Mouse (Mus musculus): ENCODE results near the gene Orc3.

Gene Orc3

GRCm38 (mm10) chr4:34614630-34615094 lies at the start of gene Orc3, which contains the start of gene Rars2:
Orc3 (minus strand) TSS chr4:34614944.
Rars2 (plus strand) TSS chr4:34614957.
- peak; percentile 91 for DNase-seq (ENCODE audit: low spot score)

GRCm38 (mm10) chr4:34661927-34662326 lies 47.2 kb upstream of the Orc3 start:
- no peak for DNase-seq (ENCODE audit: low spot score)

DNA sequence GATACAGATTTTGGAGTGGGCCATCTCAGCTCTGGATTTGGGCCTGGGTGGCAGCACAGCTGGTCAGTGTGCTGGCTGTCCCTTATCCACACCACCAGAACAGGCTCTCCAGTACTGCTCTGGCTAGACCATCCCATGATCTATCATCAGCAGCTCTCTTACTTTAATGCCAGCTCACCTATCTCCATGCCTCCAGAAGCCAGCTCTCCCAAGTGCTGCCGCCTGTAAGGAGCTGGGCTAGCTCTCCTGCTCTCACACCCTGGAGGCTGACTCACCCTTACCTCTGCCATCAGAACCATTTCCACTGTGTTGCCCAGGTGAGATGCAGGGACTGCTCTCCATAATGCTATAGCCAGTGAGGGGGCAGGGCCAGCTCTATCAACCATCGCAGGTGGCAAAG lies 46.8 kb upstream of the Orc3 start:
- no peak for DNase-seq (ENCODE audit: low spot score)

- DNase-seq (ENCODE audit: low spot score), result no peak
Observed at GRCm38 (mm10) chr4:34659012-34659411, 44.3 kb upstream of the Orc3 start.

DNA sequence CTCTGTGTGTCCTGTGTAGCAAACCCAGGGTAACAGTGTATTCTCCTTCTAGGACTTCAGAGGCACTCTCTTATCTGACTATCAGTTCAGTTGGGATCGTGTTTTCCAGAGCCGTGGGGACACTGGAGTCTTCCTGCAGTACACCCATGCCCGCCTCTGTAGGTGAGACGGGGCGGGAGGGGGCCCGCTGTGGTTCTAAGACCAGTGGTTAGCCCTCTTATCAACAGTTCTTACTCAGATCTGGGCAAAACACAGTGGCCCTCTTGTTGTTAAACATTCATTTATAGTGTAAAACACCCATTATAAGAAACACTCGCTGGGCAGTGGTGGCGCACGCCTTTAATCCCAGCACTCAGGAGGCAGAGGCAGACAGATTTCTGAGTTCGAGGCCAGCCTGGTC lies 41.4 kb upstream of the Orc3 start:
- DNase-seq (ENCODE audit: low spot score), result no peak

DNA sequence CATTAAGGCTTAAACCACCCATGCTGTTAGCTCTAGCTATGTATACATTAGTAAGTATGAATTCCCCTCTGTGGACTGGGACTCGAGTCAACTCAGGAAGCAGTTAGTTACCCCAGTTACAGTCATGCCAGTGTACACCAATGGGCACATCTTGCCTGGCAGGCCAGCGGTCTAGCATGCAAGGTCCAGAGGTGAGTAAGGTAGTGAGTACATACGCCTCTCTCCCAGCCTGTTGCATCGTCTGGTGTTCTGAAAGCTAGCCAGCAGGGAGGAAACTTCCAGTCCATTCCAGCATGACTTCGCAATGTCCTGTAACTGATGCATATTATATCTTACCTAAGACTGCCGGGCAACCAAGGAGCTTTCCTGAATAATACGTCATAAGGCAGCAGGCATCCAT lies 38.4 kb upstream of the Orc3 start:
- no peak for DNase-seq (ENCODE audit: low spot score)

GRCm38 (mm10) chr4:34644779-34645178 lies 30.0 kb upstream of the Orc3 start:
- DNase-seq (ENCODE audit: low spot score), result no peak

- DNase-seq (ENCODE audit: low spot score), result no peak
Observed at GRCm38 (mm10) chr4:34640731-34641130, 26.0 kb upstream of the Orc3 start.

DNA sequence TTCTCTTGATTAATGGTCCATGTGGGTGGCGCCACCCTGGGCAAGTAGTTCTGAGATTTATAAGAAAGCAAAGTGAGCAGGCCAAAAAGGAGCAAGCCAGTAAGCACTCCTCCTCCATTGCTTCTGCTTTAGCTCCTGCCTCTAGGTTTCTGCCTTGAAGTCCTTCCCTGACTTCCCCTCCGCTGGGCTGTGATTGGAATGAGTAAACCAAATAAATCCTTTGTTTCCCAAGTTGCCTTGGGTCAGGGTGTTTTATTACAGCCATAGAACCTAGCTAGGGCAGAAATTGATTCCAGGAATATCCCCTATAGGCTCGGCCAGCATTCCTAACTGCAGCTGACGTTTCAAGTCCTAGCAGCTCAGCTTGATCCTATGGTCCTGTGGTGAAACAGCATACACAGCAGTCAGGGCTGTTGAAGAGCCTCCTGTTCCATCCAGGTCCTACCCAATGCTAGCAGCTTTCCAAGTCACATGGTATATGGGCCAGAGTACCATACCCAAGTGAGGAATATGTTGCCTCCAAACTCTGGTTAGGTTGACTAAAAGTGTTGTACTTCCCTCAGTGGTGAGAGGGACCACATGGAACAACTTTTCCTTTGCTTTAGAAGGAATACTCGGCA lies 25.1 kb upstream of the Orc3 start:
- no peak for DNase-seq (ENCODE audit: low spot score)

DNA sequence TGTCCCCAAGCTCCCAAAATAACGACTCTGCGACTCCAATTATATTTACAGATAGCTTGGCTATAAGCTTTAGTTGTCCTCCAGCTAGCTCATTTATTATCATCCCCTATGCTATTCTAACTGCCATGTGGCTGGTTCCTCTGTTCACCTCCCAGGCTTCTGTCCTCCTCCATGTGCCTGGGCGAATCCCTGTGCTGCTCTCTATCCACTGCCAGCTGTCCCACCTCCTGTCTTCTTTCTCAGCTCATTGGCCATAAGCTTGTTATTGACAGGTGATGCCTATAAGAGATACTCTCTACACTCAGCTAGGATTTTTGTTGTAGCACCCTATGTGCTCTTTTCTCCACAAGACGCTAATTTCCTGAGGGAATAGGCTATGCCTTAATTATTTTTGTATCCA lies 23.1 kb upstream of the Orc3 start:
- no peak for DNase-seq (ENCODE audit: low spot score)

GRCm38 (mm10) chr4:34637386-34637785 lies 22.6 kb upstream of the Orc3 start:
- DNase-seq (ENCODE audit: low spot score), result no peak

GRCm38 (mm10) chr4:34636036-34636435 lies 21.3 kb upstream of the Orc3 start:
- DNase-seq (ENCODE audit: low spot score), result no peak

- no peak for DNase-seq (ENCODE audit: low spot score)
Observed at GRCm38 (mm10) chr4:34634129-34634528, 19.4 kb upstream of the Orc3 start.

GRCm38 (mm10) chr4:34629956-34630355 lies 15.2 kb upstream of the Orc3 start:
- DNase-seq (ENCODE audit: low spot score), result no peak

DNA sequence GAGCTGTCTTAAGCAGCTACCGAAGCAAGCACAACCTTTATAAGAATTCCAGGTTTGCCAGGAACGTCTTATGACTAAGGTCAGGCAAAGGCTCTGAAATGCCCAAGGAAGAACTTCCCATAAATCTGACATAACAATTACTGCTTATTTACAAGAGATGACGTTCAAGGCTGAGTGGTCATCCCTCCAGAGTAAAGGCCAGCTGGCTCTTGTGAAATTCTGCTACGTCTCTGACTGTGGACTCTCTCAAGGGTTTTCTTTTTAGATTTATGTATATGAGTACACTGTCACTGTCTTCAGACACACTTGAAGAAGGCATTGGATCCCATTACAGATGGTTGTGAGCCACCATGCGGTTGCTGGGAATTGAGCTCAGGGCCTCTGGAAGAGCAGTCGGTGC lies 11.7 kb upstream of the Orc3 start:
- no peak for DNase-seq (ENCODE audit: low spot score)

DNA sequence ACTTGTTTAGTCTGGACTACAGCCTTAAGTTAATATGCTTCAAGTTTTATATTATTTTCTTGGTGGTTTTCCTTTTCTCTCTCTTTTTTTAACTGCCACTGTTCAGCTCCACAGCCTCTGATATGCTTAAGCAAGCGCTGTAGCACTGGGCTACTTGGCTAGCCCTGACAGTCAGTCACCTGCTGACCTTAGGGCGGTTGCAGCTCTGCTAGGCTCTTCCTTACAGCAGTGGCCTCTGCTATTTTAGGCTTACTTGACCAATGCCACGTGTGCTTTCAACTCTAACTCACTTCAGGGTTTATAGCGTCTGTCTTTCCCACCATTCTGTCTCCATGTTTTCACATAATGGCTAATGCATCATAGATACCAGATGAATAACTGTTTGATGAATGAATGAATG lies 10.8 kb upstream of the Orc3 start:
- DNase-seq (ENCODE audit: low spot score), result no peak

DNA sequence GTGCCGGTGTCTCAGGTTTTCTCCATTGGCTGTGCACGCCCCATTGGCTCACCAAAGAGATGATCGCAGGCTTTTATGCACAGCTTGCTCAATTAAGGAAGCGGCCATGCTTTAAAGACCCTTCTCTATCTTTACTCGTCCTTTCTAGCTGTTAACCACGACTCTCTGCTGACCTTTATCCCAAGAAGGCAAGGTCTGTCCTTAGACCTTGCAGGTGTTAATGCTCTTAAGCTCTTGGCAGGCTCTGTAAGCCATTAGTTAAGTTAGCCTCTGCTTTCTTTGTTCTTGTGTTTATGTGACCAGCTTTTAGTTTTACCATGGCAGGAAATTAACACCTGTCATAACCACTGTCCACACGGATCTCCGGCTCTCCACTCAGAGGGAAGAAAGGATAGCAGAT lies 1.4 kb upstream of the Orc3 start:
- DNase-seq (ENCODE audit: low spot score), result no peak

- DNase-seq (ENCODE audit: low spot score), result no peak
Observed at GRCm38 (mm10) chr4:34615303-34615702, 559 bp upstream of the Orc3 start.

DNA sequence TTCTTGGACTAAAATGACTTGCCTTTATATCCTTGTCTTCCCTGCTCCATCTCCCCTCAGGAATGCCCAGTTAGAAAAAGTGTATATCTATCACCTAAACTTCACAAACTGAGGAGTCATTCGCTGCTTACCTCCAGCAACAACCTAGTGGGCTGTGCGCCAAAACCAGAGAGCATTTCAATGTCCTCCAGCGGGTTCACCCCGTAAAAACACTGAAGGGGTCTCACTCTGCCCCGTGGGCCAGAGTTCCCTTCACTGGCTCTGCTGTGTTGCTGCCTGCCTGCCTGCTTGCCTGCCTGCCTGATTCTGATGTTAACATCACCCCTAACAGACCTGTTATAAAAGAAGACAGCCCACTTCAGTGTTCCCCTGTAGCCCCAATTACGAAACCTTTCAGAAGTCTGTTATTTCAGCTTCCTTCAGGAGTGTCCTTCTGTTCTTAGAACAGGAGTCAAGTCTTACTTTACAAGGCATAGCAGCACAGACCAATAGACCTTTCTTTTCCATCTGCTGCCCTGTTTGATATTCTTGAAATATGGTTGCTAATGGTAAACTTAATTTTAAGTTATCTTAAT lies 1.1 kb downstream of the Orc3 start:
- peak; percentile 5 for DNase-seq (ENCODE audit: low spot score)

DNA sequence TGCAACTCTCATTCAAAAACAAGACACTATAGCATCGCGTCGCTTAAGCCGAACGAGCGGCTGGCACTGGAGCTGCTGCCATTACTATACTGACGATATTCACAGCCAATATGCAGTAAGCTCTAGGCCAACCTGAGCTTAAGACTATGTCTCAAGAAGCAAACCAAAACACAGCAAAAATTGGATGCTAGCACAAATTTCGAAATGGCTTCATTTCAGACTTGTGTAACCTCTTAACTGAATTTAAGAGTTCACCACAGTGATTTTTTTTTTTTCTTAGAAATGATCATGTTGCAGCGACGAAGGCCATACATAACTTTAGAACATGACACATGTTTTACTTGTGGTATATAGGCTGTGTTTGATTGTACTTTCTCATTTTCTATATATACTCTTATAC lies 8.1 kb downstream of the Orc3 start:
- no peak for DNase-seq (ENCODE audit: low spot score)

DNA sequence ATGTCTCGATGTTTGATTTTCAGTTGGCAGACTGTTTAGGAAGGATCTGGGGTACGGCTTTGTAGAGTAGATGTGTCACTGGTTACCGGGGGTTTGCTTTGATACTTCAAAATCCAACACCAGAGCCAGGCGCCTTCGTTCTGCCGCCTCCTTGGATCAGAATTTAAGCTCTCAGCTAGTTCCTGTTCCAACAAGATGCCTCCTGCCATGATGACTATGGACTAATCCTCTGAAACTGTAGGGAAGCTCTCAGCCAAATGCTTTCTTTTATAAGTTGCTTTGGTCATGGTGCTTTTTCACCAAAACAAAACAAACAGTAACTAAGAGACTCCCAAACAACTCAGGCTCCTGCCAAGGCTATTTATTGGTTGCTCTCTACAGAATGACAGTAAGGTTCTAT lies 11.6 kb downstream of the Orc3 start:
- no peak for DNase-seq (ENCODE audit: low spot score)

GRCm38 (mm10) chr4:34584871-34585607 lies 29.7 kb downstream of the Orc3 start:
- DNase-seq (ENCODE audit: low spot score), result no peak

DNA sequence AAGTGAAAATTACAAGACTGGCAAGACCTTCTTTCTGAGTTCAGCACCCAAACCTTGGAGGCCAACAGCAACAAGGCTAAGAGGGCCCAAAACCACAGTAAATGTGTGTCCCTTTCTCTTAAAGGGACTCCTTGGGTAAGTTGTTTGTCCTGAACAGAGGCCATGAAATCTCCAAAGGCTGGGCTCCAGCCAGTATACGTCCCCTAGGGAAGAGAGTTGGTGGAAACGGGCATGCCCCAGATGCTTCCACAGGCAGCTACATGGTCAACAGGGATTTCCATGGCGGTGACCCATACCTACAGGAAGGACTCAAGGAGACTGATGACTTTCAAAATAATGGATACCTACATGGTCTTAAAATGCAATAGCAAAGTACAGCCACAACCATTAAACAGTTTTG lies 31.3 kb downstream of the Orc3 start:
- DNase-seq (ENCODE audit: low spot score), result no peak
